ENCODE assay signal across 29 mouse cellular contexts in genomic region chr8:117349541-117349940, GRCm38 (mm10).
DNase-seq lines count a peak whose midpoint lies in the region; ATAC-seq and TF ChIP-seq lines count a peak whose summit lies in the region.
"Had no signal": no experiment of that assay in that cellular context is flagged by ENCODE, and none has a peak within 500 bp of the region (broad histone marks: within the 10 kb centered on the region; RNA-seq: fewer than 3 reads in every experiment).

No protein-coding gene starts in this region.

- no peak for TF ChIP-seq CTCF in liver, embryonic 14.5 days (IDR thresholded peaks at IDR 0.05; ENCODE audit: low read depth)

- no peak overlapping the region for H3K9ac ChIP-seq in neural tube, embryonic 13.5 days
- H3K9ac ChIP-seq in neural tube, embryonic 15.5 days (replicated peaks): no peak overlapping the region
- H3K9ac ChIP-seq in liver, embryonic 14.5 days (replicated peaks): no peak overlapping the region
- H3K9ac ChIP-seq: embryonic facial prominence, embryonic 12.5 days; heart, embryonic 12.5 days; hindbrain, embryonic 15.5 days; lung, embryonic 15.5 days; midbrain, embryonic 12.5 days had no signal

- H3K4me2 ChIP-seq in neural tube, embryonic 13.5 days: no peak overlapping the region
- no peak overlapping the region for H3K4me2 ChIP-seq in neural tube, embryonic 15.5 days
- peak overlapping the region; percentile 48 for H3K4me2 ChIP-seq in liver, embryonic 14.5 days (ENCODE audit: low read depth)
- H3K4me2 ChIP-seq: embryonic facial prominence, embryonic 12.5 days; heart, embryonic 12.5 days; hindbrain, embryonic 15.5 days; lung, embryonic 15.5 days; midbrain, embryonic 12.5 days had no signal

- no peak overlapping the region for H3K4me3 ChIP-seq in neural tube, embryonic 13.5 days
- no peak overlapping the region for H3K4me3 ChIP-seq in neural tube, embryonic 15.5 days (replicated peaks)
- no peak overlapping the region for H3K4me3 ChIP-seq in liver, embryonic 14.5 days (ENCODE audit: insufficient read depth in 1 of 2, low read depth in 2 of 2, low read length in 2 of 2)
- H3K4me3 ChIP-seq: embryonic facial prominence, embryonic 12.5 days; forebrain, embryonic 10.5 days; heart, embryonic 12.5 days; hindbrain, embryonic 15.5 days; lung, embryonic 15.5 days; midbrain, embryonic 12.5 days had no signal

- H3K4me1 ChIP-seq in neural tube, embryonic 13.5 days (replicated peaks): peaks cover 33% of the 10 kb centered on the region
- peaks cover 27% of the 10 kb centered on the region for H3K4me1 ChIP-seq in neural tube, embryonic 15.5 days
- peaks cover 23 to 47% of the 10 kb centered on the region in 2 experiments for H3K4me1 ChIP-seq in liver, embryonic 14.5 days (replicated peaks; ENCODE audit: control insufficient read depth in 2 of 2, insufficient read depth in 2 of 2, low read length in 1 of 2)

- peak; percentile 81 for TF ChIP-seq EP300 in liver, embryonic 14.5 days (IDR thresholded peaks at IDR 0.05; ENCODE audit: low read depth)

- H3K9me3 ChIP-seq in neural tube, embryonic 13.5 days: no peaks in the 10 kb centered on the region
- no peaks in the 10 kb centered on the region for H3K9me3 ChIP-seq in neural tube, embryonic 15.5 days (replicated peaks)
- no peaks in the 10 kb centered on the region for H3K9me3 ChIP-seq in liver, embryonic 14.5 days (ENCODE audit: control insufficient read depth, low read length)
- H3K9me3 ChIP-seq: embryonic facial prominence, embryonic 12.5 days; forebrain, embryonic 10.5 days; heart, embryonic 12.5 days; hindbrain, embryonic 15.5 days; lung, embryonic 15.5 days; midbrain, embryonic 12.5 days had no signal

- 0 out of 2 replicates have a peak overlapping the region, but pooled peaks have one; percentile 18 for H3K27ac ChIP-seq in neural tube, embryonic 13.5 days (replicated peaks)
- H3K27ac ChIP-seq in neural tube, embryonic 15.5 days (replicated peaks): no peak overlapping the region
- H3K27ac ChIP-seq in liver, embryonic 14.5 days: peak overlapping the region; percentile 6
- H3K27ac ChIP-seq: embryonic facial prominence, embryonic 12.5 days; lung, embryonic 15.5 days had no signal

- DNase-seq in liver, embryonic 14.5 days (ENCODE audit: low read depth in 3 of 3, low spot score in 3 of 3): peak in 2 of 3 experiments; percentile 38 to 46
- DNase-seq in kidney, adult 18-20 months: no peak
- DNase-seq in layer of hippocampus, adult 11-12 months (ENCODE audit: low spot score): no peak
- DNase-seq: adrenal gland, adult 2 months; adrenal gland, postnatal 36 days; cerebellum, adult 2 months; cerebellum, postnatal 25 days; embryo, embryonic 11 days; gastrocnemius, postnatal 25 days; heart, adult 11 months; heart, postnatal 4 days; kidney, adult 8-10 months; kidney, postnatal 4 days; layer of hippocampus, postnatal 36 days; left cerebral cortex, postnatal 4 days had no signal

- H3K27me3 ChIP-seq in neural tube, embryonic 13.5 days: no peaks in the 10 kb centered on the region
- no peaks in the 10 kb centered on the region for H3K27me3 ChIP-seq in neural tube, embryonic 15.5 days (replicated peaks)
- H3K27me3 ChIP-seq in liver, embryonic 14.5 days (ENCODE audit: control insufficient read depth, insufficient read depth, low read length): no peaks in the 10 kb centered on the region
- H3K27me3 ChIP-seq: embryonic facial prominence, embryonic 12.5 days; heart, embryonic 12.5 days; hindbrain, embryonic 15.5 days; lung, embryonic 15.5 days; midbrain, embryonic 12.5 days had no signal

- WGBS in neural tube, embryonic 13.5 days: 93% methylated on average over 4 of the region's 4 CpGs
- 95% methylated on average over 4 of the region's 4 CpGs for WGBS in neural tube, embryonic 15.5 days
- 16% methylated on average over 4 of the region's 4 CpGs for WGBS in liver, embryonic 14.5 days (ENCODE audit: insufficient replicate concordance)

- ATAC-seq in neural tube, embryonic 13.5 days (ENCODE audit: low read depth): no peak
- ATAC-seq in neural tube, embryonic 15.5 days (ENCODE audit: low FRiP score): no peak
- ATAC-seq in common myeloid progenitor, adult 5-6 weeks (replicated peaks; ENCODE audit: low read depth, poor library complexity, severe bottlenecking): peak; percentile 55
- ATAC-seq in liver, embryonic 14.5 days (ENCODE audit: insufficient read depth): peak; percentile 84
- peak; percentile 91 for ATAC-seq in megakaryocyte-erythroid progenitor cell, adult 5-6 weeks (replicated peaks; ENCODE audit: low FRiP score, low TSS enrichment, poor library complexity, severe bottlenecking)
- ATAC-seq in erythroblast, adult 5-6 weeks (replicated peaks; ENCODE audit: low FRiP score, poor library complexity, severe bottlenecking): no peak
- ATAC-seq: activated CD4-positive, CD25-positive, alpha-beta regulatory T cell, adult 4 months; CD4-positive, CD25-positive, alpha-beta regulatory T cell, adult 4 months; forebrain, embryonic 16.5 days had no signal

- no peaks in the 10 kb centered on the region for H3K36me3 ChIP-seq in neural tube, embryonic 13.5 days
- no peaks in the 10 kb centered on the region for H3K36me3 ChIP-seq in neural tube, embryonic 15.5 days
- H3K36me3 ChIP-seq in liver, embryonic 14.5 days (replicated peaks; ENCODE audit: control insufficient read depth, insufficient read depth, low read depth): no peaks in the 10 kb centered on the region
- H3K36me3 ChIP-seq: heart, embryonic 12.5 days; hindbrain, embryonic 15.5 days; lung, embryonic 15.5 days; midbrain, embryonic 12.5 days had no signal

Comparison
In these comparisons a context has a peak if more than half of its experiments do, and no peak if none do; other contexts are left out.
1. ATAC-seq: peak in common myeloid progenitor, adult 5-6 weeks (single experiment), liver, embryonic 14.5 days (single experiment) and megakaryocyte-erythroid progenitor cell, adult 5-6 weeks (single experiment); none in neural tube, embryonic 13.5 days (single experiment), neural tube, embryonic 15.5 days (single experiment) and erythroblast, adult 5-6 weeks (single experiment).
2. DNase-seq: peak in liver, embryonic 14.5 days (2 of 3); none in kidney, adult 18-20 months (single experiment) and layer of hippocampus, adult 11-12 months (single experiment).